Mouse (Mus musculus) hindbrain, postnatal 0 days (tissue): ENCODE data around the gene Nsmce4a. TPM values are rescaled to one million over a fixed set of nuclear protein-coding genes. Genes with fewer than 3 reads are reported as not detected.

Experiments
- ATAC-seq: fragments of 200-750 bp; cut with Nextera tagmentation; 2 replicates; pipeline ENCODE4 v1.8.0; 2017; ENCODE audit warnings: mild to moderate bottlenecking, moderate TSS enrichment, moderate library complexity
- DNase-seq: peaks from one replicate; pipeline ENCODE4 v3.0.0-alpha.2; 2015; ENCODE audit warnings: low spot score
- H3K27ac ChIP-seq: fragments of 300-500 bp; sonication (generic); 2 replicates; pipeline ENCODE4 v1.5.1; 2014; ENCODE audit warnings: mild to moderate bottlenecking
- H3K27me3 ChIP-seq: fragments of 300-500 bp; sonication (generic); 2 replicates; pipeline ENCODE4 v1.6.1; 2014; ENCODE audit warnings: low read length, mixed read lengths; ENCODE audit not compliant: insufficient read depth
- H3K36me3 ChIP-seq: fragments of 300-500 bp; sonication (generic); 2 replicates; pipeline ENCODE4 v1.6.1; 2014; ENCODE audit warnings: low read length, mixed read lengths; ENCODE audit not compliant: insufficient read depth
- H3K4me1 ChIP-seq: fragments of 300-500 bp; sonication (generic); 2 replicates; pipeline ENCODE4 v1.6.1; 2014; ENCODE audit warnings: antibody characterized with exemption, low read length, mixed read lengths; ENCODE audit not compliant: insufficient read depth
- H3K4me2 ChIP-seq: fragments of 300-500 bp; sonication (generic); 2 replicates; pipeline ENCODE4 v1.6.1; 2014; ENCODE audit warnings: low read depth, mild to moderate bottlenecking, low read length, moderate library complexity, mixed read lengths
- H3K4me3 ChIP-seq: fragments of 300-500 bp; sonication (generic); 2 replicates; pipeline ENCODE4 v1.5.1; 2014; ENCODE audit warnings: low read length
- H3K9ac ChIP-seq: fragments of 300-500 bp; sonication (generic); replicated peaks from 2 replicates; pipeline ENCODE4 v1.6.1; 2014; ENCODE audit warnings: mild to moderate bottlenecking, low read length, moderate library complexity, mixed read lengths
- H3K9me3 ChIP-seq: fragments of 300-500 bp; sonication (generic); 2 replicates; pipeline ENCODE4 v1.6.1; 2016; ENCODE audit warnings: low read length, mixed read lengths
- CTCF ChIP-seq: IDR thresholded peaks from 2 replicates; pipeline ENCODE4 v1.5.1; 2016; ENCODE audit warnings: antibody characterized with exemption, control low read depth, low read depth
- WGBS: fragments of 180-500 bp; shearing (Covaris S2); extraction: QIAGEN DNeasy Blood & Tissue Kit; methylation state at CpG from one replicate; pipeline ENCODE4 v1.1.7; 2014; 5-methylcytosine and 5-hydroxymethylcytosine counted together
- polyA plus RNA-seq: library from polyadenylated mRNA; unstranded; fragments of >200 nt; fragmentation: Nextera tagmentation; extraction: Ambion mirVana; gene quantifications from 2 replicates; pipeline ENCODE4 v1.2.1, GENCODE M21; 2015
- total RNA-seq: library from RNA; depleted of rRNA; stranded (reverse); fragments of >200 nt; gene quantifications from 2 replicates; pipeline ENCODE4 v1.2.3, GENCODE M21; 2014

Nsmce4a gene
- total and polyA plus RNA-seq, 2 experiments from 2014 or later, result 42.0 to 82.3 TPM

- DNase-seq, result no peak
- no peak overlapping the region for H3K4me3 ChIP-seq
Measured at GRCm38 (mm10) chr7:130564596-130564995, 8.3 kb downstream of the Nsmce4a start.

GRCm38 (mm10) chr7:130563880-130564279 is 9.0 kb downstream of the Nsmce4a start:
- Histone ChIP-seq H3K36me3 (no peaks in the 10 kb centered on the region), H3K9ac (no peak overlapping the region), H3K4me3 (no peak overlapping the region), H3K9me3 (no peaks in the 10 kb centered on the region), H3K4me2 (no peak overlapping the region), H3K27ac (no peak overlapping the region), H3K27me3 (no peaks in the 10 kb centered on the region), H3K4me1 (no peaks in the 10 kb centered on the region)
- DNase-seq (no peak), ATAC-seq (no peak)
- no peak for TF ChIP-seq CTCF
- 72% methylated on average over 4 of the region's 4 CpGs for WGBS

More at GRCm38 (mm10) chr7:130564596-130564995, 8.3 kb downstream of the Nsmce4a start:
- Histone ChIP-seq H3K36me3 (no peaks in the 10 kb centered on the region), H3K27me3 (no peaks in the 10 kb centered on the region), H3K4me1 (no peaks in the 10 kb centered on the region), H3K9me3 (no peaks in the 10 kb centered on the region), H3K27ac (no peak overlapping the region), H3K4me2 (no peak overlapping the region), H3K9ac (no peak overlapping the region)
- 70% methylated on average over 3 of the region's 3 CpGs for WGBS
- ATAC-seq, result no peak
- no peak for TF ChIP-seq CTCF

GRCm38 (mm10) chr7:130563276-130563675 is 9.6 kb downstream of the Nsmce4a start:
- H3K9ac ChIP-seq, result no peak overlapping the region
- ATAC-seq, result no peak
- H3K4me1 ChIP-seq, result no peaks in the 10 kb centered on the region
- no peak for TF ChIP-seq CTCF
- no peak overlapping the region for H3K27ac ChIP-seq
- no peak overlapping the region for H3K4me3 ChIP-seq
- H3K9me3 ChIP-seq, result no peaks in the 10 kb centered on the region
- H3K36me3 ChIP-seq, result no peaks in the 10 kb centered on the region
- WGBS, result 92% methylated on average over 4 of the region's 4 CpGs
- DNase-seq, result no peak
- H3K4me2 ChIP-seq, result no peak overlapping the region
- H3K27me3 ChIP-seq, result no peaks in the 10 kb centered on the region

GRCm38 (mm10) chr7:130560933-130561332 is 12.0 kb downstream of the Nsmce4a start:
- TF ChIP-seq CTCF, result no peak
- ATAC-seq, result no peak
- Histone ChIP-seq H3K4me1 (no peaks in the 10 kb centered on the region), H3K27me3 (no peaks in the 10 kb centered on the region), H3K9ac (no peak overlapping the region), H3K4me2 (no peak overlapping the region), H3K9me3 (no peaks in the 10 kb centered on the region), H3K4me3 (no peak overlapping the region), H3K27ac (no peak overlapping the region), H3K36me3 (no peaks in the 10 kb centered on the region)
- no peak for DNase-seq
- 82% methylated on average over 1 of the region's 1 CpGs for WGBS

GRCm38 (mm10) chr7:130558592-130558991 is 14.3 kb downstream of the Nsmce4a start:
- H3K4me3 ChIP-seq, result no peak overlapping the region
- no peaks in the 10 kb centered on the region for H3K27me3 ChIP-seq
- TF ChIP-seq CTCF, result no peak
- 77% methylated on average over 4 of the region's 4 CpGs for WGBS
- H3K9me3 ChIP-seq, result no peaks in the 10 kb centered on the region
- ATAC-seq, result no peak
- no peak overlapping the region for H3K4me2 ChIP-seq
- H3K4me1 ChIP-seq, result no peaks in the 10 kb centered on the region
- DNase-seq, result no peak
- H3K9ac ChIP-seq, result no peak overlapping the region
- no peaks in the 10 kb centered on the region for H3K36me3 ChIP-seq
- no peak overlapping the region for H3K27ac ChIP-seq

- no peak overlapping the region for H3K4me2 ChIP-seq
- no peak for TF ChIP-seq CTCF
- H3K9ac ChIP-seq, result no peak overlapping the region
- no peak for ATAC-seq
- no peak for DNase-seq
- no peaks in the 10 kb centered on the region for H3K4me1 ChIP-seq
- H3K9me3 ChIP-seq, result no peaks in the 10 kb centered on the region
- no peak overlapping the region for H3K27ac ChIP-seq
- 39% methylated on average over 5 of the region's 5 CpGs for WGBS
- no peaks in the 10 kb centered on the region for H3K27me3 ChIP-seq
- no peak overlapping the region for H3K4me3 ChIP-seq
- H3K36me3 ChIP-seq, result no peaks in the 10 kb centered on the region
Measured at GRCm38 (mm10) chr7:130555597-130555996, 17.3 kb downstream of the Nsmce4a start.

- Histone ChIP-seq H3K4me3 (no peak overlapping the region), H3K9ac (no peak overlapping the region), H3K27me3 (no peaks in the 10 kb centered on the region), H3K27ac (no peak overlapping the region), H3K4me2 (no peak overlapping the region), H3K4me1 (no peaks in the 10 kb centered on the region), H3K9me3 (no peaks in the 10 kb centered on the region), H3K36me3 (no peaks in the 10 kb centered on the region)
- 61% methylated on average over 4 of the region's 4 CpGs for WGBS
- ATAC-seq (no peak), DNase-seq (no peak)
- no peak for TF ChIP-seq CTCF
Measured at GRCm38 (mm10) chr7:130553321-130553720, 19.6 kb downstream of the Nsmce4a start.
